Mouse (Mus musculus): ENCODE data around the gene Tsc22d3.
"Not testable (repeated sequence)": the region's sequence is repeated elsewhere in the genome, so short reads cannot be mapped to it uniquely, and the experiment has no call there.

Tsc22d3 gene

DNA sequence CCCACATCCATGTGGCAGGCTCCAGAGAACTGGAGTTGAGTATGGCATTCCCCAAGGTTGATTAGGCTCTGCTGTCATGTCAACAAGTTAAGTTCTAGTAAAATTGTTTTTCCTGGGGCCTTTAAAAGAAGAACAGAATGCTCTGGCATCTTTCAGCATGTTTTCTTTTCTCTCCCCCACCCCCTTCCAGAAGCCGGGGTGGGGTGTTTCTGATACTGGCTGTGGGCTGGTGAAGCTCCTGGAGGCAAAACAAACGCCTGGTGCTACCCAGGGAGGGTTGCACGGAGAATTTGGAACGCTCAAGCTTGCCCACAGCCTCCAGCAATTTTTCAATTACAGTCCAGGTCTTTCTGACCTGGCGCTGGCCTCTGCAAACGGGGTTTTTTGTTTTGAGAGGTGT, 73.2 kb downstream of the Tsc22d3 start:
- Histone ChIP-seq H3K27me3 (ENCODE audit: control insufficient read depth, insufficient read depth, low read length, poor library complexity, severe bottlenecking) (no peaks in the 10 kb centered on the region), H3K36me3 (ENCODE audit: control insufficient read depth, insufficient read depth, low read length, poor library complexity, severe bottlenecking) (no peaks in the 10 kb centered on the region)
- DNase-seq (ENCODE audit: low read depth, low spot score) = no peak

DNA sequence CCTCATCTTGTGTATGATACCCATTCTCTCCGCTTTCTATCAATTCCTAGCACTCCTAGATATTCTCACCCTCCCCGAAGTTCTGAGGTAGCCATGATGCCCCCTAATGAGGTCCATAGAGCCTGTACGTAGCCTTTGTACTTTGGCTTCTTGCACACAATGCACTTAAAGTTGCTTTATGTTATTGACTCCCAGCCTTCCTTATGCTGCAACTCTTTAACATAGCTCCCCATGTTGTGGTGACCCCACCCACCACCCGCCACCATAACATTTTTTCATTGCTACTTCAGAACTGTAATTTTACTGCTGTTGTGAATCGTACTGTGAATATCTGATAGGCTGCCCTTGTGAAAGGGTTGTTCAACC, 74.2 kb downstream of the Tsc22d3 start:
- H3K27me3 ChIP-seq (ENCODE audit: control insufficient read depth, insufficient read depth, low read length, poor library complexity, severe bottlenecking) = no peaks in the 10 kb centered on the region
- DNase-seq (ENCODE audit: low read depth, low spot score) = no peak
- H3K36me3 ChIP-seq (ENCODE audit: control insufficient read depth, insufficient read depth, low read length, poor library complexity, severe bottlenecking) = no peaks in the 10 kb centered on the region

DNA sequence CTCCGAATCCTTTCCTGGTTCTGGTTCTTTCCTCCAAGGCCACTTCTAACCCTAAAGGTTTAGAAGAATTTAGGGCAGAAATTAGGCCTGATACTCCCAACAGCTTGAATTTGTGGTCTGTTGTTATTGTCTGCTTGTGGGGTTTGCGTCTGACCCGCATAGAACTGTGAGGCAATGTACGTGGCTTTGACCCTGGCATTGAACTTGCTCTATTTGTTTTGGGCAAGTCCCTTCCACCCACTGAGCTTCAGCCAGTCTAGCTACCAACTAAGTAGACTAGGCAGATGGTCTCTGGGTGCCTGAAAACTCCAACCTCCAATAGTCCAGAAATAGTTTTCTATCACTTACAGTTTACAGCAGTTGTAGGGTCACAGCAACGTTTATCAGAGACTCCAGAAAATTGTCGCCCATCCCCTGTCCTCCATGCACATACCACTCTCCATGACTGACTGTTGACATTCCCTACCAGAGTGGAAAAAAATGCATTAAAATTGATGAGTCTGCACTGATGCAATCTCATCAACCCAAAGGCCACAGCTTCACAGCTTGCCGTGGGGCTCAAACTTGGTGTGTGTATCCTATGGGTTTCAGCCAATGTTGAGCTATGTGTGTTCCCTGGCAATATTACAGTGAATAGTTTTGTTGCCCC, 74.7 kb downstream of the Tsc22d3 start:
- DNase-seq (ENCODE audit: low read depth, low spot score) = no peak
- H3K36me3 ChIP-seq (ENCODE audit: control insufficient read depth, insufficient read depth, low read length, poor library complexity, severe bottlenecking) = no peaks in the 10 kb centered on the region
- no peaks in the 10 kb centered on the region for H3K27me3 ChIP-seq (ENCODE audit: control insufficient read depth, insufficient read depth, low read length, poor library complexity, severe bottlenecking)

DNA sequence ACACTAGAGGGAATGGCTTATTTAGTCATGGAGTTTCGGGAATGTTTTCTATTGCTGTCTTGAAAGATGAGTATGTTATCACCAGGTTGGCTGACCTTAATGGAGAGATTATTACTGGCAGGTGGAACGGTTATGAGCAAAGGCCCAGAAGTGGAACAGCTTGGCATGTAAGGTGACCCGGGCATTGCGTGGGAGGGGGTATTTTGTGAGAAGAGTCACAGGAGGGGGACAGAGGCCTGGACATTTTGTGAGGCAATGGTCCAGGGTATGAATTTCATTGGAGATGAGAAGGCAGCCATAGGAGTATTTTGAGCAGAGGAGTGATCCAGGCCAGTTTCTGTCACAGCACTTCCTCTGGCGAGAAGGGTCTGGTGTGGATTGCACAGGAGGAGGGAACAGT, 76.2 kb downstream of the Tsc22d3 start:
- no peaks in the 10 kb centered on the region for H3K27me3 ChIP-seq (ENCODE audit: control insufficient read depth, insufficient read depth, low read length, poor library complexity, severe bottlenecking)
- H3K36me3 ChIP-seq (ENCODE audit: control insufficient read depth, insufficient read depth, low read length, poor library complexity, severe bottlenecking) = no peaks in the 10 kb centered on the region
- no peak for DNase-seq (ENCODE audit: low read depth, low spot score)

DNA sequence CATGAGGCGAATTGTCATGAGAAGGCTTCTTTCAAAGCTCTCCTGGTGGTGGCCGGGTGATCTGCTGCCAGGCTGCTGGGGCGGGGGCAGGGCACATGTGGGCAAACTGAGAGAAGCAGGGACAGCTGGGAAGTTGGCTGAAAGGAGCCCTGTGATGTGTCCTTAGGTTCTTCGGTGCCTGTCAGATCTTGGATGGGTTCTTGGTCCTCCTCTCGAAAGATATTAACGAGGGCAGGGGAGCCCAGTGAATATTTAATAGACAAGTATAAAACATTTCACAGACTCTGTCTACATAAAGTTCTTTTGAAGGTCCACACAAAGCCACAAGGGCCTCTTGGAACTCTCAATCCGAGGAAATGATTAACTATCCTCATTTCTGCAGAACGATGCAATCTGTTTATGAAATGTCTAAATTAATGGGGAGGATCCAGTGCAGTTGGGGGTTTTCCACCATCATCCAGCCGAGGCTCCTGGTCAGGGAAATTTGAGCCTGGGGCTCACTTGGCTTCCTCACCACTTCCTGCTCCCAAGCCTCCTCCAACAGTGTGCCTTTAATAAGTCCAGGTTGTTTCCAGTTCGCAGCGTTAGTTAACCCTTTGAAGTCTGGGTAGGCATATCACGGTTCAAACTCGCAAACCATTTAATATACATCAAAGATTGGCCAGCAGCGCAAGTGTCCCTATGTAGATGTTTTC, 78.2 kb downstream of the Tsc22d3 start:
- H3K36me3 ChIP-seq (ENCODE audit: control insufficient read depth, insufficient read depth, low read length, poor library complexity, severe bottlenecking) = no peaks in the 10 kb centered on the region
- no peaks in the 10 kb centered on the region for H3K27me3 ChIP-seq (ENCODE audit: control insufficient read depth, insufficient read depth, low read length, poor library complexity, severe bottlenecking)
- DNase-seq (ENCODE audit: low read depth, low spot score) = no peak

DNA sequence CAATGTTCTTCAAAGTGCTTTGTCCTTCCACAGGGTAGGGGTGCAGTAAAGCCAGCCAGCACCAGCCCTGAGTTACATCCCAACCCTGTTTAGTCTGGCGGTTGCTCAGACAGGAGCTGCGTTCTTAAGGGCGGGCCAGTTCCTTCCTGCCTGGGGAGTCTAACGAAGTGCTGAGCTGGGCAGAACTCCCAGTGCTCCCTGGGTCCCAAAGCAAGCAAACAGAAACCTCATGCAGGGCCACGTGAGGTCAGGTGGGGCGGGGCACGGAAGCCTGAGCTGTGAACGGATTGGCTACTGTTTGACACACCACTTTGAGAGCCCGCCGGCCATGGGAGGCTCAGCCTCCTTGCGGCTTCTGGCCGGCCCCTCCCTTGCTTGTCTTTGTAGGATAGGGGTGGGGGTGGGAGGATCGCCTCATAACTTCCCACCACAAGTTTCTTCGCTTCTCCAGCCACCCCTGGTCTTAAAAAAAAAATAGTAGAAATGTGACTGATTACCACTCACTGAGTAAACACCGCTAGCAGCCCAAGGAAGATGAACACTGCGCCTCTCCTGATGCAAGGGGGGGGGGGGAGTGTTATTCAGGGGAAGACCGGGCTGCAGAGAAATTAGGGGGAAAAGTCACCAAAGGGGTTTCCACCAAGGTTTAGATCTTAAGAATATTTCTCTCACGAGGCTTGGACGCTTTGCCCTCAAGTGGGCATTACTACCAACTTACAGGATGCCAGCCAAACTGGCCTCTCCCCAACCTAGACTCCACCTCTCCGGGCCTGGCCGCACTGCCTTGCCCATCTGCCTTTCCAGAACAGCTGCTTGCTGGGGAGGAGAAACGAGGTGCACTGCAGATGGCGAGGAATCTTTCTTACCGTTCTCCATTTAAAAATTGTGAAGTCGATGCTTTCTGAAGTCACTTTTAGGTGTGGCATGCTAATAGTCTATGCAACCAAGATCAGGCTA, 80.0 kb downstream of the Tsc22d3 start:
- Histone ChIP-seq H3K36me3 (ENCODE audit: control insufficient read depth, insufficient read depth, low read length, poor library complexity, severe bottlenecking) (no peaks in the 10 kb centered on the region), H3K27me3 (ENCODE audit: control insufficient read depth, insufficient read depth, low read length, poor library complexity, severe bottlenecking) (no peaks in the 10 kb centered on the region)
- DNase-seq (ENCODE audit: low read depth, low spot score) = peak; percentile 85

DNA sequence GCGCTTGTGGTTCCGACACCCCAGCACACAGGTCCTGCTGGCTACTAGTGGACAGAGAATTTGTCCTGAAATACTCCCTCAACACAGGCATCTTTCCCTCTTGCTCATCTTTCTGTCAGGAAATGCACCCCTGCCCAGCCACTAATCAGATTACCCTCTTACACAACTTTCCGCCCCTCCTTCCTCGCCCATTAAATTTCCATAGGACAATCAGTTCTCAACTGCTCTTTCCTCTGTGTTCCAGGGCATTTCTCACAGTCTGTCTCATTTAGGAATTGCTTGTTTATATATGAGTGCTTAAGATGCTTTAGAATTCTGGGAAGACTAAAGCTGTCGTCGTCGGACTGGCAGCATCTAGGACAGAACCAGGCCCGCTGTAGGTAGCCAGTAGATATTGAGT, 82.1 kb downstream of the Tsc22d3 start:
- Histone ChIP-seq H3K27me3 (ENCODE audit: control insufficient read depth, insufficient read depth, low read length, poor library complexity, severe bottlenecking) (no peaks in the 10 kb centered on the region), H3K36me3 (ENCODE audit: control insufficient read depth, insufficient read depth, low read length, poor library complexity, severe bottlenecking) (no peaks in the 10 kb centered on the region)
- no peak for DNase-seq (ENCODE audit: low read depth, low spot score)

DNA sequence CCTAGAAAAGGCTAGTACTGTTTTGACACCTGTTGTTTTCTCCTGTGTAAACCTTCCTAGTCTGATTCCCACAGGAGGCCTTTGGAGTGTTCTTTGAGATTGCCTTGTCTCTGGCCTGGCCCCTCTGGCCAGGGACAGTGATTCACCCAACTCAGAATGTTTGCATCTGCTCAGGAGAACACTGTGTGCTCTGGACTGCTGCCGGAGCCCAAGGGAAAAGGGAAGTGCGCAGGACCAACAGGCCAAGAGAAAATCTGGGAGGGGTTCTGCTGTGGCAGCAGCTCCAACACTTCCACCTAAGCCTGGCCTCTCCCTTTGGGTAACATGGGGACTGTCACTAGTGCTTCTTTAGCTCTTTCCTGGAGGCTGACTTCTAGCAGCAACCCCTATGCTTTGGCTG, 87.1 kb downstream of the Tsc22d3 start:
- no peak for DNase-seq (ENCODE audit: low read depth, low spot score)
- H3K36me3 ChIP-seq (ENCODE audit: control insufficient read depth, insufficient read depth, low read length, poor library complexity, severe bottlenecking) = no peaks in the 10 kb centered on the region
- H3K27me3 ChIP-seq (ENCODE audit: control insufficient read depth, insufficient read depth, low read length, poor library complexity, severe bottlenecking) = no peaks in the 10 kb centered on the region

DNA sequence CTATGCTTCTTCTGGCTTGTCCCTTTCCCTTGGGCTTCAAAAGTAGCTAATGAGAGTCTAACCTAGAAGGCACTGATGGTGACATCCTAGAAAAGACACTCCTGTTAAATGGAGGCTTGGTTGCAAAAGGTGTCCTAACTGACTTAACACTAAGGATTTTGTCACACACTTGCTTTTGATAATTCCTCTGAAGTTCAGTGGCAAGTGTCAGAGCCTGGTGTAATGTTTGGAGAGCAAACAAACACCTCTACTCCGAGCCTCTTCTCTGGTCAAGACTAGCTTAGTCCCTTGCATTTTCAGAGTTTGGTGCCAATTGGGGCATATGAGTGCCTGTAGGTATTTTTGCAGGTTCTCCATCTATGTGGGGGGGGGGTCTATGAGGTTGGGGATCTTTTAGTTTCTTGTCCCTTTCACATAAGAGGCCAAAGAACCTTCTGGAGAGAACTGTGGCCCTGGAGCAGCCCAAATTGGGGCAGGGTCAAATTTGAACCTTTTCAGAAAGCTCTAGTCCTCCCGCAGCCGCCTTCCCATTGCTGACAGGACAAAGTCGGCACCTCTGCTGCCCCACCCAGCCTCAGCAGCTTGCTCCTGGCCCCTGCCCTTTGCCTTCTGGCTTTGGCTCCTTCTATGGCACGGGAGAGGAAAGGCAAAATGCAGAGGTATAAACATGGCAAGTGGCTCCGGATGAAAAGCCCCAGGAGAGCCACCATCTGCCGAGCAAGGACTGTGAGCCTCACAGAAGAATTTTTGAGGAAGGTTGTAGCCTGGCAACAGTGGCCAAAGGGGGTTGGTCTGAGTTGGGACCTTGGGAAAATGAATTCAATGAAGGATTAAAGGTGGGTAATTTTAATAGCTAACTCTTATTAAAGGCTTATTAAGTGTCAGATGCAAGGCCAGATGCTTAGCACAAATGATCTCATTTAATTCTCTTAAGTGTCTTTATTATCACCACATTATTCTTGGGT, 88.5 kb downstream of the Tsc22d3 start:
- Histone ChIP-seq H3K36me3 (ENCODE audit: control insufficient read depth, insufficient read depth, low read length, poor library complexity, severe bottlenecking) (no peaks in the 10 kb centered on the region), H3K27me3 (ENCODE audit: control insufficient read depth, insufficient read depth, low read length, poor library complexity, severe bottlenecking) (no peaks in the 10 kb centered on the region)
- no peak for DNase-seq (ENCODE audit: low read depth, low spot score)

DNA sequence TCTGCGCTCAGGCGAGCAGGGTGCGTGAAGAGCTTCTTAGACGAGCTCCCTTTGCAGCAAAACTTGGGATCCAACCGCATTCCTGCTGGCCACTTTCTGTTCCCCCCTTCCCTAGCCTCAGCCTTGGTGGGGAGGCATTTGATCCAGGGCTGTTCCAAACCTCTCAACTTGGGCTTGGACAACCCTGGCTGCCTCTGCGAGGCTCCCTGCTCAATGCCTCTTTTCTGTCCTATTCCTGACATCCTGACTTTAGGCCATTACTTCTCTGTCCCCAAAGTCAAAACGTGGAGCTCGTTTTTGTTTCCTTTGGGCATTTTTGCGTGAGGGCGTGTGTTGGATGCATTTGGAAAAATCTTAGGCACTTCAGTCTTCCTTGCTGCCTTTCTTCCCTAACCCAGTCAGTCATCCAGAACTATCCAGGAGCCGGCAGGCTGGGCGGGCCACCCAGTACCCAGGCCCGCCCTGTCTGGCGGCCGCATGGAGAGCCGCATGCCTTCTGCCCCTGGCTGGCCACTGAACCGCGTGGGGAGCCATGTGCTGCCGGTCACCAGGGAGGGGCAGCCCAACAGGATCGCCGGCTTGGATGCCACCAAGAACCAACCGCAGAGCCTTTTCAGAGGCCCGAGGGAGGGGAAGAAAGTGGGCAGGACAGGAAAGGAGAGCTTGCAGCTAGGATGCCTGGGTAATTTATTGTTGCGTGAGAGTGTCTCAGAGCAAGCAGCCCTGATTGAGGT, 89.6 kb downstream of the Tsc22d3 start:
- DNase-seq (ENCODE audit: low read depth, low spot score) = no peak
- no peaks in the 10 kb centered on the region for H3K36me3 ChIP-seq (ENCODE audit: control insufficient read depth, insufficient read depth, low read length, poor library complexity, severe bottlenecking)
- H3K27me3 ChIP-seq (ENCODE audit: control insufficient read depth, insufficient read depth, low read length, poor library complexity, severe bottlenecking) = no peaks in the 10 kb centered on the region

DNA sequence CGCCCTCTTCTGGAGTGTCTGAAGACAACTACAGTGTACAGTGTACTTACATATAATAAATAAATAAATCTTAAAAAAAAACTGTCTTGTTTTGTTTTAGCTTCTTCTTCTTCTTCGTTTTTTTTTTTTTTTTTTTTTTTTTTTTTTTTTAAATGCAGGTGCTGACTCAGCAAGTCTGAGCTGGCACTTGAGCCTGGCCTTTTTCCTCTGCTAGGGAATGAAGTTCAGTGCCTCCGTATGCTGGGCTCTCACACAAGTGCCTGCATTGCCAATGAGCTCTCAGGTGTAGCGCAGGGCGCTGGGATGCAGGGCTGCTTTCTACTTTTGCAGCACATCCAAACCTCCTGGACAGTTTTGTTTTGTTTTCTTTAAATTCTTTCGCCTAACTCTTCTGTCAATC, 90.6 kb downstream of the Tsc22d3 start:
- Histone ChIP-seq H3K27me3 (ENCODE audit: control insufficient read depth, insufficient read depth, low read length, poor library complexity, severe bottlenecking) (no peaks in the 10 kb centered on the region), H3K36me3 (ENCODE audit: control insufficient read depth, insufficient read depth, low read length, poor library complexity, severe bottlenecking) (no peaks in the 10 kb centered on the region)
- DNase-seq (ENCODE audit: low read depth, low spot score) = no peak

DNA sequence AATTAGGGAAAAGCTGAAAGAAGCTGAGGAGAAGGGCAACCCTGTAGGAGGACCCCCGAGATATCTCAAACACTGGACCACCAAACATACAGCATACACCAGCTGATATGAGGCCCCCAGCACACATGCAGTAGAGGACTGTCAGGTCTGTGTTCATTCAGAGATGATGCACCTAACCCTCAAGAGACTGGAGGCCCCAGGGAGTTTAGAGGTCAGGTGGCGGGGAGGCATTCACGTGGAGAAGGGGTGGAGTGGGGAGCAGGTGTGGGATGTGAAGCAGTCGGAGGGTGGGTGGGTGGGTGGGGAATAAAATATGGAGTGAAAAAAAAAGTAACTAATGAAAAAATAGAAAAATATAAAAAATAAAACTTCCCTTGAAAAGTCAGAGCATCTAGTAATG, 91.7 kb downstream of the Tsc22d3 start:
- not testable (repeated sequence) for H3K27me3 ChIP-seq (ENCODE audit: control insufficient read depth, insufficient read depth, low read length, poor library complexity, severe bottlenecking); H3K36me3 ChIP-seq (ENCODE audit: control insufficient read depth, insufficient read depth, low read length, poor library complexity, severe bottlenecking); DNase-seq (ENCODE audit: low read depth, low spot score)

DNA sequence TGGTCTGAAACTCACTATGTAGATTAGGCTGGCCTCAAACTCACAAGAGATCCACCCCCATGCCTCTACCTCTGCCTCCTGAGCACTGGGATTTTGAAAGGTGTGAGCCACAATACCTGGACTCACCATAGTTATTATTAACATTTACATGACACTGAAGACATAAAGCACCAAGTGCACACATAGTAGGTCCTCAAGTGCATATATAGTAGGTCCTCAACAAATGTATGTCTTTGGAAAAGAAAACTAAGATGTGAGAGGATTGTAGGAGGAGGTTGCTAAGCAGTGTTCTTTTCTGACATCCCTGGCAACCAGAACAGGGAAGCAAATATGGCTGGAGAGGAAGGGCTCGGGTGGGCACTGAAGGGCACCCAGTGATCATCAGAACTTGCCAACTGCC, 93.1 kb downstream of the Tsc22d3 start:
- Histone ChIP-seq H3K27me3 (ENCODE audit: control insufficient read depth, insufficient read depth, low read length, poor library complexity, severe bottlenecking) (no peaks in the 10 kb centered on the region), H3K36me3 (ENCODE audit: control insufficient read depth, insufficient read depth, low read length, poor library complexity, severe bottlenecking) (no peaks in the 10 kb centered on the region)
- DNase-seq (ENCODE audit: low read depth, low spot score) = no peak

Data from splenic B cell, adult 2 months (primary cell).